Mouse (Mus musculus) kidney, adult 2 months (tissue): ENCODE measurements around the gene Med6.

Source experiments
- CTCF ChIP-seq: fragments of 200-500 bp; conservative IDR thresholded peaks from 2 replicates; pipeline ENCODE4 v1.5.1; 2011; ENCODE audit warnings: low read depth, mild to moderate bottlenecking, control low read depth, low read length, moderate library complexity, mixed read lengths; ENCODE audit not compliant: insufficient read depth, insufficient read length
- POLR2A ChIP-seq: fragments of 200-500 bp; IDR thresholded peaks from one replicate; pipeline ENCODE4 v1.6.1; 2011; ENCODE audit warnings: low read depth, low read length, control low read depth

DNA sequence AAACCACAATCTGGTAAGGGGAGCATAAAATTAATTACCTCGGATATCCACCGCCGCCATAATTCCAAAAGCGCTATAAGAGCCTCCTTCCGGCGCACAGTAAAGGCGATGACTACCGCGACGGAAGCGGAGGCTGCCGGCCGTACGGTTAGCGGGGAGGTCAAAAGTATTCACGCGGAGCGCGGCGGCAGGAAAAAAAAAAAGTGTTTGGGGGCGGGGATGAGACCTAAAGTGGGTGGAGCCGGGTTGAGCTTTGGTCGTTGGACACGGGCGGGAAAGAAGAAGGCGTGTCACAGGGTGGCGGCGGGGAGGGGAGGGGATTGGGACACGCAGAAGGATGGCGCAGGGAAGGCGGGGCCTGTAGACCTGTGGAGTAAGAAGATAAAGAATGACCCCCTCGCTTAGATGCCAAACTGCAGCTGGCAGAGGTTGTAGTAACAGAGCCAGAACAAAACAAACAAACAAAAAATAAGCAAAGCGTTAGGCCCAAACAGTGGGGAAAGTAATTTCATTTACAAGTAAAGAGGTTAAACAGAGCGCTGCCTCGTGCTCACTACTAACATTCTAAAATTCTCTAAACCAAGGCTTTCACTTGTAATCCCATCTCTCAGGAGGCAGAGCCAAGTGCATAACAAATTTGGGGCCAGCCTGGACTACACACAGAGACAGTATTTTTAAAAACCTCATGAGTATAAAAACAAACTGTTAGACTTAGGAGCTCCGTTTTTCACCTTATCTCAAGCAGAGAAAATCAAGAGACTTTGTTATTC lies at the start of gene Med6:
- TF ChIP-seq CTCF: no peak
- no peak for TF ChIP-seq POLR2A
